Mouse (Mus musculus) thymus, adult 2 months (tissue): Measurements from ENCODE around the gene Gpr65. TPM values are rescaled to one million over a fixed set of nuclear protein-coding genes. Genes with fewer than 3 reads are reported as not detected.

Source experiments
- DNase-seq: peaks from one replicate; pipeline ENCODE4 v3.0.0; 2021
- H3K27ac ChIP-seq: fragments of 200-500 bp; 2 replicates; pipeline ENCODE4 v1.5.1; 2012; ENCODE audit warnings: low read length, control low read depth; ENCODE audit not compliant: control insufficient read depth, insufficient read depth
- H3K27me3 ChIP-seq: fragments of 200-500 bp; 2 replicates; pipeline ENCODE4 v1.6.1; 2012; ENCODE audit warnings: mild to moderate bottlenecking, low read length, moderate library complexity, mixed read lengths; ENCODE audit not compliant: control insufficient read depth, insufficient read depth
- H3K36me3 ChIP-seq: fragments of 200-500 bp; 2 replicates; pipeline ENCODE4 v1.6.1; 2012; ENCODE audit warnings: mild to moderate bottlenecking, low read length, moderate library complexity; ENCODE audit not compliant: control insufficient read depth, insufficient read depth
- H3K4me1 ChIP-seq: fragments of 200-500 bp; replicated peaks from 2 replicates; pipeline ENCODE4 v1.6.1; 2012; ENCODE audit warnings: low read length; ENCODE audit not compliant: control insufficient read depth, insufficient read depth
- H3K4me3 ChIP-seq: fragments of 200-500 bp; 2 replicates; pipeline ENCODE4 v1.5.1; 2012; ENCODE audit warnings: mild to moderate bottlenecking, low read length, control low read depth, moderate library complexity; ENCODE audit not compliant: control insufficient read depth, insufficient read depth
- CTCF ChIP-seq: fragments of 200-500 bp; IDR thresholded peaks from 2 replicates; pipeline ENCODE4 v1.5.1; 2012; ENCODE audit warnings: mild to moderate bottlenecking, control low read depth, low read length, moderate library complexity, borderline replicate concordance; ENCODE audit not compliant: control insufficient read depth, poor library complexity, insufficient read depth; ENCODE audit errors: extremely low read depth
- POLR2A ChIP-seq: fragments of 200-500 bp; IDR thresholded peaks from 2 replicates; pipeline ENCODE4 v1.6.1; 2012; ENCODE audit warnings: mild to moderate bottlenecking, low read length, control low read depth, moderate library complexity; ENCODE audit not compliant: control insufficient read depth, poor library complexity, insufficient read depth; ENCODE audit errors: extremely low read depth
- WGBS: fragments of 180-500 bp; shearing (Covaris S2); methylation state at CpG from one replicate; pipeline ENCODE4 v1.1.7; 2018; 5-methylcytosine and 5-hydroxymethylcytosine counted together
- polyA plus RNA-seq: library from polyadenylated mRNA; depleted of rRNA; stranded (reverse); fragments of >200 nt; gene quantifications from 2 replicates; pipeline ENCODE4 v1.2.3, GENCODE M21; 2012

Gpr65 gene
- polyA plus RNA-seq, 1 experiment, result 15.1 TPM

DNA sequence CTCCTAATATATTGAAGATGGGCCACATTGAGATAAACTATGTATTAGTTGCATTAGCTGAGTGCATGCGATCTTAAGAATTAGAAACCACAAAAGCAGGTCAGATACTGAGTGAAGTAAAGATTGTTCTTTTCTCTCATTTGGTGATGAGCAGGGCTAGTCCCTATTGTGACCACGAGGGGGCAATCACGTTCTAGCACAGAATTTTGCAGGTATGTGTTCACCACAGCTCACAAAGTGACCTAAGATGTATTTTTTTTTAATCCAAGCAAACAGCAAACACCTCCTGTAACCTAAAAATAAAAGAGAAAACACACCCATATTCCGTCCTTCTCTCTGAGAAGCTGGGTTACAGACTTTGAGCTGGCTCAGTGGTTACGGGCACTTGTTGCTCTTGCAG lies 12.1 kb downstream of the Gpr65 start:
- H3K36me3 ChIP-seq, result peaks cover 3% of the 10 kb centered on the region; the same call in 1 of the 2 replicates
- H3K27ac ChIP-seq, result no peak overlapping the region
- H3K4me3 ChIP-seq, result no peak overlapping the region
- no peaks in the 10 kb centered on the region for H3K4me1 ChIP-seq
- H3K27me3 ChIP-seq, result no peaks in the 10 kb centered on the region
- DNase-seq, result peak; percentile 63
- TF ChIP-seq POLR2A (no peak), CTCF (no peak)
- WGBS, result 30% methylated on average over 5 of the region's 5 CpGs

DNA sequence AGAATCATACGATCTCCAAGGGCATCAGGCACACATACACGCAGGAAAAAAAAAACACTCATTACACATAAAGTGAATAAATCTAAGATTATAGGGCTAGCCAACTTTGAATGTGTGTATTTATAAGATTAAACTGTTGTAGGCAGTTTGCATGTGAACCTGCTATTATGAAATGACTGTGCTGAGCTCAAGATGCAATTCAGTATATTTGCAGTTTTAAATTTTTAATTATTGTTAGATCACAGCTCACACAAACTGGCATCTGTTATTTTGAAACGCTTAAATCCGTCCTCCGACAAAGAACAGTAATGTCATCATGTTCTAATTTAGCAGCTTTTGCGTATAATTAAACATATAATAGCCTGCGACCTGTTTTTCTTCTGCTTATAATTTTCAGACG lies 12.6 kb downstream of the Gpr65 start:
- H3K27me3 ChIP-seq, result no peaks in the 10 kb centered on the region
- 84% methylated on average over 8 of the region's 8 CpGs for WGBS
- TF ChIP-seq CTCF (no peak), POLR2A (no peak)
- no peak for DNase-seq
- no peaks in the 10 kb centered on the region; the same call in 1 of the 2 replicates for H3K36me3 ChIP-seq
- H3K4me1 ChIP-seq, result no peaks in the 10 kb centered on the region
- no peak overlapping the region for H3K4me3 ChIP-seq
- H3K27ac ChIP-seq, result no peak overlapping the region

DNA sequence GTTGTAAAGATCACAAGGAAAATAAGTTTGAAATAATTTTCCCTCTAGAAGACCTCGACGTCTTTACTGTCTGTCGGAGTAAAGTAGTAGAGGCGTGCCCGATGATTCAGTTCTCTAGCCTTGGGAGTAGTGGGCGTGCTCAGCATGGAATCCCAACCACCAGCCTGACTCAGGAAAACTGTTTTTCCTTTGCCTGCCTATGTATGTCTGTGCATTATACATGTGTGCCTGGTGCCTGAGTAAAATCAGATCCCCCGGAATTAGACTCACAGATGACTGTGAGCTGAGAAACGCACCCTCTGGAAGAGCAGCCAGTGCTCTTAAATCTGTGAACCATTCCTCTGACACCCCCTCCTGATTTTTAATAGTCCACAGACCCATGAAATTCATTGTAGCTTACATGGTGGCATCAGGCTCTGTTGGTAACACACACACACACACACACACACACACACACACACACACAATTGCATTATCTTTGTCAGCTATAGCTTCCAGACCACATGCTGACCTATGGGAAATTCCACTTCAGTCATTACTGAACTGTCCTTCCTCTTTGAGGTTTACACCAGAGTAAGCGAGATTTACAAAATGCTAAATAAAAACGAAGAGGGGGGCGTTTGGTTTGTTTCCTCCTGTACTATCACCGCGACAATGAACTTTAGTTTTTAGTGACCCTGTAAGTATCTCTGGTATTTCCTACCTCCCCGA lies 14.5 kb downstream of the Gpr65 start:
- no peak for DNase-seq
- H3K4me3 ChIP-seq, result no peak overlapping the region
- no peak for TF ChIP-seq CTCF
- no peak for TF ChIP-seq POLR2A
- 0 out of 2 replicates have a peak overlapping the region, but pooled peaks have one; percentile 45 for H3K27ac ChIP-seq
- WGBS, result 72% methylated on average over 14 of the region's 14 CpGs
- no peaks in the 10 kb centered on the region for H3K36me3 ChIP-seq
- no peaks in the 10 kb centered on the region for H3K27me3 ChIP-seq
- H3K4me1 ChIP-seq, result no peaks in the 10 kb centered on the region

DNA sequence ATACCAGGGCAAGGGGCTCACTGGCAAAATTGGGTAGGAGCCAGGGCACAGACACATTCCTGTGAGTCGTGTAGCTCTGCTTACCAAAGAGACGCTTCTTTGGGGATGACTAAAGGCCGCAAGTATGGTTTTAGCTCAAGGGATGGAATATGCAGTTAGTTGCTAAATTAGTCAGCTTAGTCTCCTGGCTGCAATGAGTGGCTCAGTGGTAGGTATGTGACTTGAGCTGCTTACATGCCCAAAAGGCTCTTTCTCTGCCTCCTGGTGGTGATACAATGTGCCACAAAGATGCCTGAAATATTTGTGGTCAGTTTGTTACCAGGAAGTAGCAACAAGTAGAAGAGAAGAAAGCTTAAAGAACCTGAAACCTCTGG lies 15.0 kb downstream of the Gpr65 start:
- H3K4me1 ChIP-seq, result no peaks in the 10 kb centered on the region
- H3K27me3 ChIP-seq, result no peaks in the 10 kb centered on the region
- H3K36me3 ChIP-seq, result no peaks in the 10 kb centered on the region
- H3K4me3 ChIP-seq, result no peak overlapping the region
- WGBS, result 59% methylated on average over 3 of the region's 3 CpGs
- no peak for DNase-seq
- TF ChIP-seq POLR2A, result no peak
- no peak for TF ChIP-seq CTCF
- H3K27ac ChIP-seq, result 0 out of 2 replicates have a peak overlapping the region, but pooled peaks have one; percentile 45

DNA sequence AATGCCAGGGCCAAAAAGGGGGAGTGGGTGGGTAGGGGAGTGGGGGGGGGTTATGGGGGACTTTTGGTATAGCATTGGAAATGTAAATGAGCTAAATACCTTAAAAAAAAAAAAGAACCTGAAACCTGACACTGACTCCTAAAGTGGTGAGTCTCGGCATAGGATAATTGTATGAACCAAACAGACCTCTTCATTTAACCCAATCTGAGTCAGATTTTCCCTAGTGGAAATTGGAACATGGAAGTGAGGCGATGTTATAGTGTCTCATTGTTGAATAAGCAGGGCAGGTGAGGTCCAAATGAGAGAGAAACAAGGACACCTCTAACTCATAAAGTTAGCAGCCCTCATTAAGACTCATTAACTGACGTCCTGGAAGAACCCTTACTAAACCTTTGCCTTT lies 16.0 kb downstream of the Gpr65 start:
- no peaks in the 10 kb centered on the region for H3K27me3 ChIP-seq
- no peak overlapping the region for H3K4me3 ChIP-seq
- DNase-seq, result no peak
- no peak for TF ChIP-seq POLR2A
- no peak for TF ChIP-seq CTCF
- no peaks in the 10 kb centered on the region for H3K36me3 ChIP-seq
- no peak overlapping the region for H3K27ac ChIP-seq
- WGBS, result 97% methylated on average over 3 of the region's 3 CpGs
- H3K4me1 ChIP-seq, result no peaks in the 10 kb centered on the region

DNA sequence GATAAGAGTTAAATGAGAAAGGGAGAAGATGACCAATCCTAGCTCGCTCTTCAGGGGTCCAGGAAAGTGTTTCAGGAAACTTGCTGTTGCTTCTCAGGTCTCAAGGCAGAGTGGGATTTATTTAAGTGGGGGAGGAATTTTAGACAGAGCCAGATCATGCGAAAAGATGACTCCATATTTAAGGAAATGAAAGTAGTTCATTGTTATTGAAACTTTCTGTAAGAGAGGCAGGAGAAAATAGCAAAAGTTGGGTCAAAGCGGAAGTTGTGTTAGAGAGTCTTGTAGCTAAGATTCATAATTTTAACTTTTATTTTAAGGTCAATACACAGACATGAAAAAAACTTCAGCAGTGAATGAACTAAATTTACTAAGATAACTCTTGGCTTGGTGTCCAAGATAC lies 22.0 kb downstream of the Gpr65 start:
- 91% methylated on average over 3 of the region's 3 CpGs for WGBS
- Histone ChIP-seq H3K36me3 (no peaks in the 10 kb centered on the region), H3K4me1 (no peaks in the 10 kb centered on the region), H3K27me3 (no peaks in the 10 kb centered on the region), H3K4me3 (no peak overlapping the region), H3K27ac (no peak overlapping the region)
- no peak for DNase-seq
- TF ChIP-seq CTCF (no peak), POLR2A (no peak)

DNA sequence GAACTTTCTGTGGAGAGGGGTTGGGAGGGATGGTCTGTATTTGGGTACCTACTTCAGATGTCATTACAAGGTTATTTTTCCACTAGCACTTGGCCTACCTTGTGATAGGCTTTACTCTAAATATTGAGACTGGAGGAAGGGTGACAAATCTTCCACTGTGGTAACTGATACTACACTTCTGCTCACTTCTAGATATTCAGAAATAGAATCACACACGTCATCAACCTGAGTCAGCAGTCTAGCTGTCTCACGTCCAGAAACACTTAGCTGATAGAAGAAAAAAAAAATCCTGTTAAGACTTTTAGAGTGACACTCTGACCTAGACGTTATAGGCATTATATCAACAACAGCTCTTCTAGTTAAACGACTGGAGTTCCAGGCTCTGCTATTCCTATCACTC lies 23.8 kb downstream of the Gpr65 start:
- H3K27me3 ChIP-seq, result no peaks in the 10 kb centered on the region
- no peak for DNase-seq
- H3K4me3 ChIP-seq, result no peak overlapping the region
- no peak overlapping the region for H3K27ac ChIP-seq
- no peaks in the 10 kb centered on the region for H3K4me1 ChIP-seq
- no peaks in the 10 kb centered on the region for H3K36me3 ChIP-seq
- 87% methylated on average over 4 of the region's 4 CpGs for WGBS
- no peak for TF ChIP-seq POLR2A
- TF ChIP-seq CTCF, result no peak

DNA sequence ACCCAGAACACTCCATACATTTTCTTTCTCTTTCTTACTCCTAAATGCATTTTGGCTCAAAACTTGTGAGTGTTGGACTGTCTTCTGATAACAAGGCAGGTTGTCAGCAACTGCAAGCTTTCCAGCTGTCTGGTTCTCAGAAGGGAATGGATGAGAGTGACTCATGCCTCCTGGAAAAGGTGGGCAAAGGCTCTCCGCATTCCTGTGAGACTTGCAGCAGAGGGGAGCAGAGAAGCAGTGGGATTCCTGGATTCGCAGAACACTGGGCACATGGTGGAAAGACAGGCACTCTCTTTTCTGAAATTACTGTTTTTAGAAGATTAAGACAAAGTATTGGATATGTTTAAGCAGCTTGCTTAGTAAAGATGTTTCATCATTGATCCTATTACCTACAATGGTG lies 25.8 kb downstream of the Gpr65 start:
- no peaks in the 10 kb centered on the region for H3K36me3 ChIP-seq
- no peaks in the 10 kb centered on the region for H3K27me3 ChIP-seq
- H3K4me1 ChIP-seq, result no peaks in the 10 kb centered on the region
- no peak for DNase-seq
- H3K4me3 ChIP-seq, result no peak overlapping the region
- H3K27ac ChIP-seq, result no peak overlapping the region
- TF ChIP-seq CTCF (no peak), POLR2A (no peak)
- WGBS, result 95% methylated on average over 2 of the region's 2 CpGs
